Mouse (Mus musculus) liver, embryonic 13.5 days (tissue): ENCODE data around the gene Aplp1. TPM values are rescaled to one million over a fixed set of nuclear protein-coding genes. Genes with fewer than 3 reads are reported as not detected.

Source experiments
- ATAC-seq: fragments of 200-750 bp; cut with Nextera tagmentation; 2 replicates; pipeline ENCODE4 v1.8.0; 2017; ENCODE audit warnings: low read depth, mild to moderate bottlenecking, moderate number of reproducible peaks, moderate library complexity
- DNase-seq: peaks from one replicate; pipeline ENCODE4 v3.0.0; 2022
- H3K27ac ChIP-seq: fragments of 300-500 bp; sonication (generic); 2 replicates; pipeline ENCODE4 v1.5.1; 2015; ENCODE audit warnings: moderate library complexity, mild to moderate bottlenecking, inconsistent platforms
- H3K27me3 ChIP-seq: fragments of 300-500 bp; sonication (generic); 2 replicates; pipeline ENCODE4 v1.6.1; 2015; ENCODE audit warnings: mild to moderate bottlenecking, inconsistent platforms
- H3K36me3 ChIP-seq: fragments of 300-500 bp; sonication (generic); 2 replicates; pipeline ENCODE4 v1.6.1; 2015; ENCODE audit warnings: mild to moderate bottlenecking, inconsistent platforms
- H3K4me1 ChIP-seq: fragments of 300-500 bp; sonication (generic); replicated peaks from 2 replicates; pipeline ENCODE4 v1.6.1; 2015; ENCODE audit warnings: inconsistent platforms
- H3K4me2 ChIP-seq: fragments of 300-500 bp; sonication (generic); 2 replicates; pipeline ENCODE4 v1.6.1; 2015; ENCODE audit warnings: inconsistent platforms, mild to moderate bottlenecking, moderate library complexity
- H3K4me3 ChIP-seq: fragments of 300-500 bp; sonication (generic); replicated peaks from 2 replicates; pipeline ENCODE4 v1.5.1; 2015; ENCODE audit warnings: mild to moderate bottlenecking, inconsistent platforms
- H3K9ac ChIP-seq: fragments of 300-500 bp; sonication (generic); 2 replicates; pipeline ENCODE4 v1.6.1; 2015; ENCODE audit warnings: mild to moderate bottlenecking, inconsistent platforms
- H3K9me3 ChIP-seq: fragments of 300-500 bp; sonication (generic); replicated peaks from 2 replicates; pipeline ENCODE4 v1.6.1; 2016; ENCODE audit warnings: inconsistent platforms
- WGBS: fragments of 180-500 bp; shearing (Covaris S2); methylation state at CpG from one replicate; pipeline ENCODE4 v1.1.7; 2015; ENCODE audit not compliant: insufficient replicate concordance; 5-methylcytosine and 5-hydroxymethylcytosine counted together
- polyA plus RNA-seq: library from polyadenylated mRNA; unstranded; fragments of >200 nt; fragmentation: Nextera tagmentation; extraction: Ambion mirVana; gene quantifications from 2 replicates; pipeline ENCODE4 v1.2.1, GENCODE M21; 2015

The Aplp1 gene
- polyA plus RNA-seq, 1 experiment from 2014 or later = 4.7 TPM

DNA sequence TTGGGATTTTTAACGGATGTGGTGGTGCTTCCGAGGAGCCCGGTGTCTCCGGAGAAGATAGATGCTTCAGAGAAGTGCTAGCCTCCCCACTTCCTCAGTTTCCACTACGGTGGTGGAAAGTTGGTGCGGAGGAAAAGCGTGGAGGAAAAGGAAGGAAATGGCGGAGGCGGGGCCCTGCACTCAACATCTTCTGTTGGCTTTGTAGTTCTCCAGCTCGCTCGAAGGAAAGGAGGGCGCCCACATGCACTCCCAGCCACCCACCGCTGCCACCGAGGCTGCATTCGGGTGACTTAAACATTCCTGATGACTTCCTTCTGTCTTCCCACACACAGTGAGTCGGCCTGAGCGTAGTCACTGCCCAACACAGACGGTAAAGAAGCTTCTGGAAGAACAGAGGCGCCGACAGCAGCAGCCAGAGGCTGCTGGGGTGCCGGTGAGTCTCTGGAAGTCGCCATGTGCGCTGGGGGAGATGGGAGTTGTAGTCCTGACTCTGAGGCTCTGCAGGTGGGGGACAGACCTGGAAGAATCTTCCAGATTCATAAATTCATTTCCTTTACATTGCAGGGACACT, 22.2 kb downstream of the Aplp1 start:
- Histone ChIP-seq H3K9ac (peak overlapping the region; percentile 67), H3K4me1 (peaks cover 36% of the 10 kb centered on the region), H3K36me3 (peaks cover 26% of the 10 kb centered on the region), H3K27ac (peak overlapping the region; percentile 45; the same call in 1 of the 2 replicates), H3K4me3 (peak overlapping the region; percentile 64), H3K9me3 (no peaks in the 10 kb centered on the region), H3K4me2 (peak overlapping the region; percentile 91), H3K27me3 (peaks cover 6% of the 10 kb centered on the region)
- no peak for DNase-seq
- WGBS = 22% methylated on average over 23 of the region's 23 CpGs
- no peak for ATAC-seq

DNA sequence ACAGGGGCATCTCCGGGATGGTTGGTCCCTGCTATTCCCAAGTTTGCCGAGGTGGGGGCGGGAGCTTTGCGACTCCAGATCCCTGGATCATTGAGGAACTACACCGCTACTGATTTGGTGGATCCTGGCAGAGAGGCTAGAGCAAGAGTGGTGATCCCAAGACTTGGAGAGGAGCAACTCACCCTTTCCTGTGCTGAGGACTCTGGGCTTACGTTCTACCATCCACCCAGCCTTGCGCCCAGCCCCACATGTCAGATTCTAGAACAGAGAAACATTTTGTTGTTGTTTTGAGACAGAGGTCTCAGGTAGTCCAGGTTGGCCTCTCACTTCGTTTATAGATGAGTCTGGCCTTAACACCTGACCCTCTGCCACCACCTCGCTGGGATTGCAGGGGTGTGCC, 22.8 kb downstream of the Aplp1 start:
- WGBS = 5% methylated on average over 9 of the region's 9 CpGs
- ATAC-seq (no peak), DNase-seq (no peak)
- Histone ChIP-seq H3K27ac (peak overlapping the region; percentile 45), H3K9ac (peak overlapping the region; percentile 67), H3K27me3 (peaks cover 6% of the 10 kb centered on the region), H3K4me2 (peak overlapping the region; percentile 91), H3K4me1 (peaks cover 36% of the 10 kb centered on the region), H3K4me3 (peak overlapping the region; percentile 64), H3K9me3 (no peaks in the 10 kb centered on the region), H3K36me3 (peaks cover 26% of the 10 kb centered on the region)

DNA sequence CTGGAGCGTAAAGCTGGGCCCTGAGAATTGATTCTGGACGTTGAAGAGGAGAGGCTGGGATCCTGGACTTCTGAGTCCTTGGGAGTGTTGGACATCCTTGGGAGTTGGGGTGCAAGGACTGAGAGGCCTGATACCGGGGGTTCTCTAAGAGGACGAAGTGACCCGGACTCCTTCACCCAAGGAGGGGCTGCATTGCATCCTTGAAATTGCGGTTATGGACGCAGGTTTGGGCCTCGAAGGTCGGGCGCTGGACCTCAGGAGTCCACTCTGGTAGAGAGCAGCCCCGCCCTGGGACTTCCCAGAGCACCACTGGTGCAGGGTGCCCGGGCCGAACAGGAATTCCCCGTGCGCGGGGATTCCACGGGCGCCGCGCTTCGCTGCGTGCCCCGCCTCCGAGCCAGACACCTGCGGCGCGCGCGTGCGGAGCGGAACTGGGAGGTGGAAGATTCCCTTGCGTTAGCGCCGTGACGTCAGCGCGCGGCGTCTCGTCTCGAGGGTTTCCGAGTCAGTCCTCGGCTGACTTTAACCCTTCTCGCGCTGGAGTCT, 23.4 kb downstream of the Aplp1 start:
- no peaks in the 10 kb centered on the region for H3K9me3 ChIP-seq
- peak overlapping the region; percentile 50; the same call in 1 of the 2 replicates for H3K27ac ChIP-seq
- H3K27me3 ChIP-seq = peaks cover 6% of the 10 kb centered on the region
- peaks cover 36% of the 10 kb centered on the region for H3K4me1 ChIP-seq
- peak overlapping the region; percentile 67 for H3K9ac ChIP-seq
- peak; percentile 62 for ATAC-seq
- WGBS = under 1% methylated on average over 45 of the region's 45 CpGs
- H3K4me2 ChIP-seq = peak overlapping the region; percentile 91
- peak; percentile 65 for DNase-seq
- H3K36me3 ChIP-seq = peaks cover 21% of the 10 kb centered on the region
- H3K4me3 ChIP-seq = peak overlapping the region; percentile 64

DNA sequence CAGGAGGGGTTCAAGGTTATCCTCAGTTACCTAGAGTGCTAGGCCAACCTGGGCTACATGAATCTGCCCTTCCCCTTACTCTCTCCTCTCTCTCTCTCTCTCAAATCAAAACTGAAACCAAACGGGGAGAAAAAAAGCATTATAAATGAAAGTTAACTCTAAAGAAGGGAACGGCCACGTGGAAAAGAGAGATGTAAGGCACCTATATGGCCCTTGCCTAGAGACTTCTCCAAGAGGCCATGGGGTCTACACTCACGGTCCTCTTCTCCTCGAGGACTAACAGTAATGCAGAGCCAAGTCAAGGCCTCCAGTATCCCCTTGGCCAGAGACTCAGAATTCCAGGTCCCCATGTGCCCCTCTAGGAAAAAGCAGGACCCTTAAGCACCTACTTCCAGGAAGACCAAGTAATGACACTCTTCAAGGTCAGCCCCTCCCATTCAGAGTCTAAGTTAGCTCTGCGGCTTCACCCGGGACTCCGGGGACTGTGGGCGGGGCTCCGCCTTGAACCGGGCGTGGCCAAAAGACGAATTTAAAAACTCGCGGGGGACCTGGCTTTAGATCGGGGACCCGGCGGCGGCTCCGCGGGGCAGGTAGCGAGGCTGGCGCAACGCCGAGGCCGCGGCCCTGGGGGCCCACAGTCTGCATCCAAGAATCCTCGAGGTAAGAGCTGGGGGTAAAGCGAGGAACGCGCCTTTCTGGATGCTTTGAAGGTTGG, 24.0 kb downstream of the Aplp1 start, which contains the start of gene Nfkbid:
Gene Nfkbid, plus strand, starts transcription at position 558 of the 715 bp plus-strand sequence.
- Histone ChIP-seq H3K4me1 (peaks cover 36% of the 10 kb centered on the region), H3K9me3 (no peaks in the 10 kb centered on the region), H3K4me3 (peak within 1 kb of the TSS; percentile 64), H3K36me3 (peaks cover 16% of the 10 kb centered on the region), H3K4me2 (peak within 1 kb of the TSS; percentile 91), H3K27me3 (peaks cover 6% of the 10 kb centered on the region), H3K27ac (peak within 1 kb of the TSS; percentile 50), H3K9ac (peak within 1 kb of the TSS; percentile 67)
- 4% methylated on average over 31 of the region's 31 CpGs for WGBS
- ATAC-seq (peak; percentile 43; the same call in 1 of the 2 replicates), DNase-seq (peak; percentile 71)

DNA sequence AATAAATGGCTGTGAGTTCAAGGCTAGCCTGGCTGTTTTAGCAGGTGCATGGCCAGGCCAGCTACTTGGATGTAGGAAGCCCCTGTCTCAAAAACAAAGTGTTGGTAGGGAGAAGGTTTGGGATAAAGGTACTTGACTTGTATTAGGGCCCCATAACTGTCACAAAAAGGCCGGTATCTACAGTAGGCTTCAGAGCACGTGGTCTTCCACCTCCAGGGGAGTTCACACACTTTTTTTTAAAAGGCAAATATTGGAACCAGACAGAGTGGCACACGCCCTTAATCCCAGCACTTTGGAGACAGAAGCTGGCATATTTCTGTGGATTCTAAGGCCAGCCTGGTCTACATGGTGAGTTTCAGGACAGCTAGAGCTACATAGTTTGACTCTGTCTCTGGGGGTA, 24.7 kb downstream of the Aplp1 start:
- Histone ChIP-seq H3K27me3 (peaks cover 6% of the 10 kb centered on the region), H3K4me3 (no peak overlapping the region), H3K9me3 (no peaks in the 10 kb centered on the region), H3K4me2 (peak overlapping the region; percentile 91), H3K27ac (peak overlapping the region; percentile 6; the same call in 1 of the 2 replicates), H3K4me1 (peaks cover 36% of the 10 kb centered on the region), H3K9ac (no peak overlapping the region), H3K36me3 (peaks cover 10% of the 10 kb centered on the region)
- DNase-seq = no peak
- WGBS = 45% methylated on average over 3 of the region's 3 CpGs
- no peak for ATAC-seq

DNA sequence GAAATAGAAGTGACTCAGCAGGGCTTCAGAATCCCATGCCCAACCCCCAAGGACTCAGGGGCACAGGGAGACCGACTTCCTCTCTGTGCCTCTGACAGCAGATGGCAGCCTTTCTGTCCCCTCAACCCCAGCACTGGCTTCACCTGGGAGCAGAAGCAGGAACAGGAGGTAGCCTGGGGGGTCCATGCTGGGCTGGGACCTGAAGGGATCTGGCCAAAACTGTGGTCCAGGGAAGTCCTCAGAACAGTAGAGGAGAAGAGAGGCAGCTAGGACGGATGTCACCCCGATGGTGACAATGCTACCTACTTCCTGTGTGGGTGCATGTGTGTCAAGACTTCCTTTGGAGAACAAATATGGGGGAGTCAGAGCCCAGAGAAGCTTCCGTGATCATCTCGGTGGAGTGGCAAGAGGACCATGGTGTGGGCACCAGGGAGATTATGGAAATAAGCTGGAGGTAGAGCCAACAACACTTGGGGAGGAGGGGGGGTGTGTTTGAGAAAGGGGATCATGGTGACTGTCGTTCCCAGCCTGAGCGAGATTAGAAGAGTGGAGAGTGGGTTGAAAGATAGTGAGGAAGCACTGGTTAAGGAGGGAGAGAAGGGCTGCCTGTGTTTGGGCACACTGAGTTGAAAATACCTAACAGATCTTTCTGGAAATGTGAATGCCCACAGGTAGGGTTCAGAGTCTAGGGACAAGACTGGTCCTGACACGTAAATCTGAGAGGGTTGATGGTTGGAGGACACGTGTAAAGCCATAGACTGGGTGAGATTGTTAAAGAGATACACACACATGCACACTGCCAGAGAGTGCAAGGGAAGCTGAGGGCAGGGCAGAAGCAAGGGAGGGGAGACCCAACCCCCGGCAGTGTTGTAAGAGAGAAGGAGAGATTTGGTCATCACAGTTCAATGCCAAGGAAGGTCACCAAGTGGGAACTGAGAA, 25.5 kb downstream of the Aplp1 start, which contains the start of gene Hcst:
Gene Hcst, minus strand, starts transcription at position 294 of the 939 bp plus-strand sequence.
- Histone ChIP-seq H3K9me3 (no peaks in the 10 kb centered on the region), H3K36me3 (0 out of 2 replicates have a peak, but pooled peaks cover 2% of the 10 kb centered on the region), H3K4me1 (peaks cover 36% of the 10 kb centered on the region), H3K4me3 (peak within 1 kb of the TSS; percentile 16; the same call in 1 of the 2 replicates), H3K27me3 (peaks cover 6% of the 10 kb centered on the region), H3K4me2 (peak within 1 kb of the TSS; percentile 45), H3K9ac (no peak within 1 kb of the TSS), H3K27ac (peak within 1 kb of the TSS; percentile 68)
- ATAC-seq (no peak), DNase-seq (no peak)
- WGBS = 16% methylated on average over 10 of the region's 10 CpGs

DNA sequence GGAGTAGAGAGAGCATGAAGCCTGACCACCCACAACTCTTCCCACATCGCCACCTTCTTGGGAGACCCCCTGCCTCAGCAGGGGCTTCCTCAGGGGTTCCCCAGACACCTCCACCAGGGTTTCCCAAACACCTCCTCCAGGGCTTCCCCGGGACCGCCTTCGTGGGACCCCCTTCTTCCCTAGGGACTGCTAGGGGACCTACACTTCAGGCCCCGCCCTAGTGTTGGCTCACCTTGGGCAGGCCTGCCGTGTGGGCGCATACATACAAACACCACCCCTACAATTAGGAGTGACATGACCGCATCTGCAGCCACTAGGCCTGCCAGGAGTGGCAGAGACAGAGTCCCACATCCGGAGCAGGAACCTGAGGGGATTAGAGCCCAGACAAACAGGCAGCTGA, 27.5 kb downstream of the Aplp1 start:
- peak overlapping the region; percentile 20; the same call in 1 of the 2 replicates for H3K4me2 ChIP-seq
- 0 out of 2 replicates have a peak overlapping the region, but pooled peaks have one; percentile 1 for H3K9ac ChIP-seq
- DNase-seq (no peak), ATAC-seq (no peak)
- H3K36me3 ChIP-seq = no peaks in the 10 kb centered on the region
- H3K9me3 ChIP-seq = no peaks in the 10 kb centered on the region; the same call in 1 of the 2 replicates
- WGBS = 38% methylated on average over 9 of the region's 9 CpGs
- peak overlapping the region; percentile 62 for H3K27ac ChIP-seq
- H3K4me3 ChIP-seq = no peak overlapping the region
- peaks cover 6% of the 10 kb centered on the region for H3K27me3 ChIP-seq
- peaks cover 28% of the 10 kb centered on the region for H3K4me1 ChIP-seq

DNA sequence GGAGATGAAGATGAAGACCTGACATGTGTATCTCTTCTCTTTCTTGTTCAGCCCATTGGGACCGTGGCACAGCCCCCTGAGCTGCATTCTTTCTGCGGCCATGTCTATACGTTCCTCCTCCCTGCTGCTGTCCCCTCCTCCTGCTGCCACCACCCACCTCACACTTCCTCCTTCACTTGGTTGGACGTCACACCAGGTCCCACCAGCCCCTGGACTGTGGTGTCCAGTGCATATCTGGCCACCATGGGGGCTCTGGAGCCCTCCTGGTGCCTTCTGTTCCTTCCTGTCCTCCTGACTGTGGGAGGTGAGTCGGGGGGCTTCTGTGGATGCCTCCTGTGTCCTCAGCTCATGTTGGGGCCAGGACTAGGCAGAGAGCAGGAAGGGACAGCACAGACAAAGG, 31.7 kb downstream of the Aplp1 start, which contains the start of gene Tyrobp:
Gene Tyrobp, plus strand, starts transcription at position 165 of the 400 bp plus-strand sequence.
- peak within 1 kb of the TSS; percentile 24 for H3K4me3 ChIP-seq
- H3K4me2 ChIP-seq = no peak within 1 kb of the TSS
- ATAC-seq = no peak
- WGBS = 27% methylated on average over 5 of the region's 5 CpGs
- H3K36me3 ChIP-seq = no peaks in the 10 kb centered on the region
- H3K27ac ChIP-seq = peak within 1 kb of the TSS; percentile 37
- H3K9ac ChIP-seq = 0 out of 2 replicates have a peak within 1 kb of the TSS, but pooled peaks have one; percentile 37
- no peaks in the 10 kb centered on the region; the same call in 1 of the 2 replicates for H3K9me3 ChIP-seq
- DNase-seq = no peak
- no peaks in the 10 kb centered on the region for H3K27me3 ChIP-seq
- no peaks in the 10 kb centered on the region for H3K4me1 ChIP-seq

DNA sequence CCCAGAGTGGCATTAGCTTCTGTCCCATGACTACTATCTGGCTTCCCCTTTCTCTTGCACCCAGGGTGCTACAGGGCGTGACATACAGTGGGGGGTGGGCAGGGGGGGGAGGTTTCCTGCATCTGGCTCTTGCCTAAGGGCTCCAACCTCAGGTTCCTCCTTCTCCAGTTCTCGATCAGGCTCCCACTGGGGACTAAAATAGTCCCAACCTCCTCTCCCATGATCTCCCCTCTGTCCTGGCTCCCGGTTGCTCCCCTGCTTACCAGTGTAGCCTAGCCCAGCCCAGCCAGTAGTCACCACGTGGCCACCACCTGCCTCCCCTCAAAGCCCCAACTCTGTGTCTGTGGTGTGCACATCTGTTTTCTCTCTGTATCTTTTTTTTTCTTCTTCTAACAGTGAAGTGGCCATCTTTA, 32.6 kb downstream of the Aplp1 start:
- no peaks in the 10 kb centered on the region; the same call in 1 of the 2 replicates for H3K9me3 ChIP-seq
- H3K27ac ChIP-seq = peak overlapping the region; percentile 37; the same call in 1 of the 2 replicates
- no peaks in the 10 kb centered on the region for H3K4me1 ChIP-seq
- WGBS = 14% methylated on average over 4 of the region's 4 CpGs
- H3K4me3 ChIP-seq = no peak overlapping the region
- DNase-seq (no peak), ATAC-seq (peak; percentile 51; the same call in 1 of the 2 replicates)
- H3K9ac ChIP-seq = no peak overlapping the region
- no peak overlapping the region for H3K4me2 ChIP-seq
- H3K27me3 ChIP-seq = no peaks in the 10 kb centered on the region
- H3K36me3 ChIP-seq = no peaks in the 10 kb centered on the region

DNA sequence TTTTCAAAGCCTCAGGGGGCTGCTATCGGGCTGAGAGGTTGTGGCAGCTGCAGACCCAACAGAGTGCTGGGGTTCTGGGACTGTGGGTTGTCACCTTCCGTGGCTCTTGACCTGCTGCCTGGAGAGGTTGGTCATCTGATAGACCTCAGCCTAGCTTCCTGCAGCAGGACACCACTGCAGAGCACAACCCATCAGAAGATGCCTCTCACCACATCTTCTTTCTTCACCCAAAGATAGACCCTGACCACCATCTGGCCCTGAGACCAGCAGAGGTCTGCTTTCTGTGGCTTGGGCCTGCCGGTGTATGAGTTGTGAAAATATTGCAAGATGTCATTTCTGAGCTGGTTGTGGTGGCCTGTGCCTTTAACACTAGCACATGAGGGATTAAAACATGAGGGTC, 34.3 kb downstream of the Aplp1 start:
- WGBS = 37% methylated on average over 3 of the region's 3 CpGs
- Histone ChIP-seq H3K4me2 (no peak overlapping the region), H3K4me1 (no peaks in the 10 kb centered on the region), H3K27me3 (no peaks in the 10 kb centered on the region), H3K27ac (no peak overlapping the region), H3K4me3 (no peak overlapping the region), H3K9ac (no peak overlapping the region), H3K9me3 (no peaks in the 10 kb centered on the region; the same call in 1 of the 2 replicates), H3K36me3 (no peaks in the 10 kb centered on the region)
- no peak for ATAC-seq
- no peak for DNase-seq
